27 mouse cellular contexts compared by ENCODE assay signal in the genomic region with DNA sequence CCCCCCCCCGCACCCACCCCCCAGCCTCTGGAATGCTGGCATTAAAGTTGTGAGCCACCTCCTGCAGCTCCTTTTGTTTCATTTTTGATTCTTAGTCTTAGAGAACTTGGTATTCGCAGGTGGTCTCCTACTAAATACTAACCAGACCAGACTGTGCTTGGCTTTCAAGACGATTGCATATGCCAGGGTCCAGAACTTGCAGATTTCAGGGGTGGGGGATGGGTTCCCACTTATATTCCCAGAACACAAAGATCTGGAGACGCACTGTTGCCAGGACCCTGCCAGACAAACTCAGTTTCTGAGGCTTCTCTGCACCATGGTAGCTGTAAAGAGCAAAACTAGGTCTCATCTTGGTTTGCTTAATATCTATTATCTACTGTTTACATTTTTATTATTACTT. TPM values are rescaled to one million over a fixed set of nuclear protein-coding genes. Genes with fewer than 3 reads are reported as not detected.
DNase-seq lines count a peak whose midpoint lies in the region; ATAC-seq lines count a peak whose summit lies in the region.
"Had no signal": no experiment of that assay in that cellular context is flagged by ENCODE, and none has a peak within 500 bp of the region (broad histone marks: within the 10 kb centered on the region; RNA-seq: fewer than 3 reads in every experiment).

No protein-coding gene starts in this region.

- peak; percentile 78 for DNase-seq in midbrain, embryonic 11.5 days (ENCODE audit: low spot score, missing footprints)
- DNase-seq in midbrain, embryonic 10.5 days (ENCODE audit: low spot score): no peak
- peak; percentile 39 for DNase-seq in Muller cell, postnatal 12 days (ENCODE audit: inconsistent ontology term)
- DNase-seq in heart, postnatal 36 days: no peak
- DNase-seq: adrenal gland, adult 8-10 months; adrenal gland, postnatal 14 days; adrenal gland, postnatal 36 days; B cell, adult 2 months; cerebellum, adult 11-12 months; cerebellum, adult 8-10 months; cerebellum, adult 9-11 months; cerebellum, postnatal 14 days; cerebellum, postnatal 36 days; embryo, embryonic 11 days; forebrain, postnatal 0 days had no signal

- no peak for ATAC-seq in midbrain, embryonic 11.5 days (ENCODE audit: low FRiP score)
- no peak for ATAC-seq in forebrain, embryonic 13.5 days
- ATAC-seq: activated CD4-positive, CD25-positive, alpha-beta regulatory T cell, adult 4 months; CD4-positive, CD25-positive, alpha-beta regulatory T cell, adult 4 months; forebrain, embryonic 15.5 days; forebrain, postnatal 0 days had no signal

- 31% methylated on average over 4 of the region's 4 CpGs for WGBS in midbrain, embryonic 11.5 days
- 42% methylated on average over 4 of the region's 4 CpGs for WGBS in midbrain, embryonic 10.5 days
- 59% methylated on average over 3 of the region's 4 CpGs for WGBS in forebrain, embryonic 13.5 days

- H3K27ac ChIP-seq in midbrain, embryonic 11.5 days (ENCODE audit: low read depth, low read length): no peak overlapping the region
- H3K27ac ChIP-seq in midbrain, embryonic 10.5 days (replicated peaks): no peak overlapping the region
- H3K27ac ChIP-seq in forebrain, embryonic 13.5 days: no peak overlapping the region
- H3K27ac ChIP-seq: forebrain, embryonic 10.5 days; forebrain, embryonic 12.5 days; forebrain, embryonic 15.5 days had no signal

- H3K27me3 ChIP-seq in midbrain, embryonic 11.5 days (ENCODE audit: control insufficient read depth, insufficient read depth, low read length): no peaks in the 10 kb centered on the region
- H3K27me3 ChIP-seq in midbrain, embryonic 10.5 days (ENCODE audit: low read depth, poor library complexity, severe bottlenecking): no peaks in the 10 kb centered on the region
- H3K27me3 ChIP-seq in forebrain, embryonic 13.5 days: no peaks in the 10 kb centered on the region
- H3K27me3 ChIP-seq: CH12.LX; embryonic facial prominence, embryonic 13.5 days; embryonic facial prominence, embryonic 15.5 days; forebrain, embryonic 12.5 days; forebrain, embryonic 15.5 days had no signal

- H3K9ac ChIP-seq in midbrain, embryonic 11.5 days (ENCODE audit: low read length): no peak overlapping the region
- no peak overlapping the region for H3K9ac ChIP-seq in forebrain, embryonic 13.5 days
- H3K9ac ChIP-seq: embryonic facial prominence, embryonic 13.5 days; embryonic facial prominence, embryonic 15.5 days; forebrain, embryonic 12.5 days; forebrain, embryonic 15.5 days; forebrain, postnatal 0 days had no signal

- no peaks in the 10 kb centered on the region for H3K4me1 ChIP-seq in midbrain, embryonic 11.5 days (ENCODE audit: control insufficient read depth, insufficient read depth, low read length)
- H3K4me1 ChIP-seq in midbrain, embryonic 10.5 days: peaks cover 9% of the 10 kb centered on the region; the same call in 1 of the 2 replicates
- no peaks in the 10 kb centered on the region for H3K4me1 ChIP-seq in forebrain, embryonic 13.5 days
- H3K4me1 ChIP-seq: embryonic facial prominence, embryonic 13.5 days; embryonic facial prominence, embryonic 15.5 days; forebrain, embryonic 12.5 days; forebrain, embryonic 15.5 days had no signal

- no peak overlapping the region for H3K4me2 ChIP-seq in midbrain, embryonic 11.5 days
- H3K4me2 ChIP-seq in forebrain, embryonic 13.5 days: no peak overlapping the region
- H3K4me2 ChIP-seq: embryonic facial prominence, embryonic 13.5 days; embryonic facial prominence, embryonic 15.5 days; forebrain, embryonic 12.5 days; forebrain, embryonic 15.5 days had no signal

- H3K9me3 ChIP-seq in midbrain, embryonic 11.5 days (ENCODE audit: control insufficient read depth, low read length): no peaks in the 10 kb centered on the region
- no peaks in the 10 kb centered on the region for H3K9me3 ChIP-seq in midbrain, embryonic 10.5 days (replicated peaks)
- no peaks in the 10 kb centered on the region for H3K9me3 ChIP-seq in forebrain, embryonic 13.5 days (replicated peaks)
- H3K9me3 ChIP-seq: embryonic facial prominence, embryonic 13.5 days; embryonic facial prominence, embryonic 15.5 days; forebrain, embryonic 10.5 days; forebrain, embryonic 12.5 days; forebrain, embryonic 15.5 days; G1E had no signal

- intact Hi-C loops in heart, postnatal 36 days (cut with DNase I): no loop called here

- H3K4me3 ChIP-seq in midbrain, embryonic 11.5 days (ENCODE audit: low read depth, low read length): no peak overlapping the region
- H3K4me3 ChIP-seq in midbrain, embryonic 10.5 days: no peak overlapping the region
- no peak overlapping the region for H3K4me3 ChIP-seq in forebrain, embryonic 13.5 days
- H3K4me3 ChIP-seq: embryonic facial prominence, embryonic 13.5 days; embryonic facial prominence, embryonic 15.5 days; erythroblast, embryonic 14.5 days; forebrain, embryonic 10.5 days; forebrain, embryonic 12.5 days; forebrain, embryonic 15.5 days had no signal

- peaks cover 11% of the 10 kb centered on the region; the same call in 1 of the 2 replicates for H3K36me3 ChIP-seq in midbrain, embryonic 11.5 days (ENCODE audit: control insufficient read depth, insufficient read depth, low read length)
- peaks cover 26% of the 10 kb centered on the region for H3K36me3 ChIP-seq in midbrain, embryonic 10.5 days
- peaks cover 24% of the 10 kb centered on the region for H3K36me3 ChIP-seq in forebrain, embryonic 13.5 days (ENCODE audit: poor library complexity, severe bottlenecking)

RNA-seq across cellular contexts. Expression of gene Slc3a2, which starts 19.6 kb away (rescaled TPM):
- polyA plus RNA-seq in midbrain, embryonic 11.5 days (2014; fragmentation: Nextera tagmentation; extraction: Ambion mirVana): 139 and 142 TPM in 2 replicates
- 139 and 144 TPM in 2 replicates for polyA plus RNA-seq in midbrain, embryonic 10.5 days (2016; fragmentation: Nextera tagmentation; extraction: Ambion mirVana)
- 135 and 143 TPM in 2 replicates for polyA plus RNA-seq in forebrain, embryonic 13.5 days (2015; fragmentation: Nextera tagmentation; extraction: Ambion mirVana)
- total RNA-seq in heart, postnatal 36 days (2021): 10 to 100 TPM; 37.7 to 43.0 TPM

RNA-seq across cellular contexts. Expression of gene Wdr74, which starts 32.1 kb away (rescaled TPM):
- 74.2 and 83.7 TPM in 2 replicates for polyA plus RNA-seq in midbrain, embryonic 11.5 days (2014; fragmentation: Nextera tagmentation; extraction: Ambion mirVana)
- polyA plus RNA-seq in midbrain, embryonic 10.5 days (2016; fragmentation: Nextera tagmentation; extraction: Ambion mirVana): 105 and 121 TPM in 2 replicates
- 92.0 and 97.4 TPM in 2 replicates for polyA plus RNA-seq in forebrain, embryonic 13.5 days (2015; fragmentation: Nextera tagmentation; extraction: Ambion mirVana)
- 10 to 100 TPM; 22.0 to 22.4 TPM for total RNA-seq in heart, postnatal 36 days (2021)

RNA-seq across cellular contexts. Expression of gene 1700092M07Rik, which starts 36.9 kb away (rescaled TPM):
- polyA plus RNA-seq in midbrain, embryonic 11.5 days (2014; fragmentation: Nextera tagmentation; extraction: Ambion mirVana): 1.5 and 2.7 TPM in 2 replicates
- polyA plus RNA-seq in midbrain, embryonic 10.5 days (2016; fragmentation: Nextera tagmentation; extraction: Ambion mirVana): 3.2 and 3.3 TPM in 2 replicates
- polyA plus RNA-seq in forebrain, embryonic 13.5 days (2015; fragmentation: Nextera tagmentation; extraction: Ambion mirVana): 1.9 and 3.7 TPM in 2 replicates
- total RNA-seq in heart, postnatal 36 days (2021): not detected
- total RNA-seq: forebrain, postnatal 0 days had no signal
- polyA plus RNA-seq: activated CD4-positive, CD25-positive, alpha-beta regulatory T cell, adult 4 months; erythroblast, embryonic 14.5 days had no signal

RNA-seq across cellular contexts. Expression of gene Stx5a, which starts 37.6 kb away (rescaled TPM):
- 85.6 and 94.7 TPM in 2 replicates for polyA plus RNA-seq in midbrain, embryonic 11.5 days (2014; fragmentation: Nextera tagmentation; extraction: Ambion mirVana)
- 94.9 and 103 TPM in 2 replicates for polyA plus RNA-seq in midbrain, embryonic 10.5 days (2016; fragmentation: Nextera tagmentation; extraction: Ambion mirVana)
- polyA plus RNA-seq in forebrain, embryonic 13.5 days (2015; fragmentation: Nextera tagmentation; extraction: Ambion mirVana): 117 and 118 TPM in 2 replicates
- total RNA-seq in heart, postnatal 36 days (2021): 10 to 100 TPM; 28.1 to 29.8 TPM

RNA-seq across cellular contexts. Expression of gene Chrm1, which starts 40.0 kb away (rescaled TPM):
- 0.04 TPM in 2 replicates for polyA plus RNA-seq in midbrain, embryonic 11.5 days (2014; fragmentation: Nextera tagmentation; extraction: Ambion mirVana)
- not detected in 2 replicates for polyA plus RNA-seq in midbrain, embryonic 10.5 days (2016; fragmentation: Nextera tagmentation; extraction: Ambion mirVana)
- polyA plus RNA-seq in forebrain, embryonic 13.5 days (2015; fragmentation: Nextera tagmentation; extraction: Ambion mirVana): 0.94 and 1.3 TPM in 2 replicates
- not detected for total RNA-seq in heart, postnatal 36 days (2021)
- total RNA-seq: CH12.LX; common myeloid progenitor, adult 5-6 weeks had no signal
- polyA plus RNA-seq: activated CD4-positive, CD25-positive, alpha-beta regulatory T cell, adult 4 months; CD4-positive, CD25-positive, alpha-beta regulatory T cell, adult 4 months; erythroblast, embryonic 14.5 days; forebrain, embryonic 10.5 days had no signal

Comparison
In these comparisons a context has a peak if more than half of its experiments do, and no peak if none do; other contexts are left out.
1. DNase-seq: peak in midbrain, embryonic 11.5 days (single experiment) and Muller cell, postnatal 12 days (single experiment); none in midbrain, embryonic 10.5 days (single experiment) and heart, postnatal 36 days (0 of 2).